Mouse (Mus musculus): ENCODE measurements around the gene Dcakd. TPM values are rescaled to one million over a fixed set of nuclear protein-coding genes. Genes with fewer than 3 reads are reported as not detected.

The Dcakd gene
- polyA plus RNA-seq, 1 experiment from 2014 or later, result 166 TPM

DNA sequence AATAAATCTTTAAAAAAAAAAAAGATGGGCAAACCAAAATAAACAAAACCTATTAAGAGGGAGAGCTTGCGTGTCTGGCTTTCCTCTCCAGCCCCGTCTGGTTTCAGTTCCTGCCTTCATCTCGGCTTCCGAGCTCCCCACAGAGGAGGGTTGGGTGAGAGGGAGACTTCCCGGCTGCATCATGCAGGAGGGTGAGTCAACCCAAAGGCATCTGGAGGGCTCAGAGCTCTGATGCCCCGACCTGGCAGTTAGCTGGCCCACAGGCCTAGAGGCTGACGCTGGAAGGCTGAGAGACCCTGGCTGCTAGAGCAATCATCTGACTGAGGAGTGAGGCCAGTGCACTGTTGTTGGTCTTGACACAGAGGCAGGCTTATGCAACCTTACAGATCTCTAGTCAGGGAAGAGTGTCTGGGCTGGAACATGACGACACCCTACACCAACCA lies 23.1 kb upstream of the Dcakd start:
- H3K27me3 ChIP-seq (ENCODE audit: control insufficient read depth, insufficient read depth, low read length), result no peaks in the 10 kb centered on the region
- no peak overlapping the region for H3K4me2 ChIP-seq (replicated peaks)
- no peak overlapping the region for H3K9ac ChIP-seq
- H3K9me3 ChIP-seq (ENCODE audit: control insufficient read depth, low read length), result no peaks in the 10 kb centered on the region
- H3K36me3 ChIP-seq (replicated peaks; ENCODE audit: control insufficient read depth, insufficient read depth), result peaks cover 68% of the 10 kb centered on the region
- 89% methylated on average over 8 of the region's 8 CpGs for WGBS
- H3K27ac ChIP-seq, result no peak overlapping the region
- H3K4me1 ChIP-seq (replicated peaks; ENCODE audit: control insufficient read depth, insufficient read depth, low read length), result no peaks in the 10 kb centered on the region
- ATAC-seq (ENCODE audit: low FRiP score) (no peak), DNase-seq (ENCODE audit: low spot score) (no peak)
- H3K4me3 ChIP-seq (replicated peaks; ENCODE audit: low read length), result no peak overlapping the region

DNA sequence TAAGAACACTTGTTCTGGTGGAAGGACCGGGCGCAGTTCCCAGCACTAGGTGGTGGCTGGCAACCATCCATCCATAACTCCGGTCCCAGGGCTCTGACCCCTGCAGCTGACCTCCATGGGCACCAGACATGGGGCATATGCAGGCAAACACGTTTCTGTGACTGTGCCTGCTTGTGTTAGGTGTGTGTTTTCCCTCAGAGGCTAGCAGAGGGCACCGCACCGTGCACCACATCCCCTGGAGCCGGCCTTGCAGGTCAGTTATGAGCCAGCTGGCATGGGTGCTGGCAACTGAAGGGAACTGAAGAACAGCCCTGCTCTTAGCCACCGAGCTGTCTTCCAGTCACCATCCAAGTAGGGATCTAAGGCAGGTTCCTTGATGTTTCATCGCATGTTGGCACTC lies 22.0 kb upstream of the Dcakd start:
- Histone ChIP-seq H3K9me3 (ENCODE audit: control insufficient read depth, low read length) (no peaks in the 10 kb centered on the region), H3K27ac (no peak overlapping the region), H3K4me2 (replicated peaks) (no peak overlapping the region), H3K4me3 (replicated peaks; ENCODE audit: low read length) (no peak overlapping the region), H3K36me3 (replicated peaks; ENCODE audit: control insufficient read depth, insufficient read depth) (peaks cover 68% of the 10 kb centered on the region), H3K9ac (no peak overlapping the region), H3K27me3 (ENCODE audit: control insufficient read depth, insufficient read depth, low read length) (no peaks in the 10 kb centered on the region), H3K4me1 (replicated peaks; ENCODE audit: control insufficient read depth, insufficient read depth, low read length) (no peaks in the 10 kb centered on the region)
- no peak for DNase-seq (ENCODE audit: low spot score)
- WGBS, result 94% methylated on average over 9 of the region's 9 CpGs
- ATAC-seq (ENCODE audit: low FRiP score), result no peak

DNA sequence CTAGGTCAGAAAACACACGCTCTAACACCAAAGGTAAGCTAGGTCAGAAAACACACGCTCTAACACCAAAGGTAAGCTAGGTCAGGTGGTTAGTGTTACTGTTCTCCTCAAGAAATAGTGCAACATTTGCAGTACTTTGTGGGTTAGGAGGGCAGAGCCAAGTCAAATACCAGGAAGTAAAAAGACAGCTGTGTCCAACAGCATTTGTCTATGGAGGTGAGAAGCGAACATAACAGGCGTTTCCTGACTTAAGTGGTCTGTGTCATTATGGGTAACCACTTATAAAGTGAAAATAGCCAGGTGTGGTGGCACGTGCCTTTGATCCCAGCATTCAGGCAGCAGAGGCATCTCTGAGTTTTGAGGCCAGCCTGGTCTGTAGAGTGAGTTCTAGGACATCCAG lies 21.5 kb upstream of the Dcakd start:
- H3K27me3 ChIP-seq (ENCODE audit: control insufficient read depth, insufficient read depth, low read length), result no peaks in the 10 kb centered on the region
- DNase-seq (ENCODE audit: low spot score) (no peak), ATAC-seq (ENCODE audit: low FRiP score) (no peak)
- H3K4me1 ChIP-seq (replicated peaks; ENCODE audit: control insufficient read depth, insufficient read depth, low read length), result no peaks in the 10 kb centered on the region
- no peaks in the 10 kb centered on the region for H3K9me3 ChIP-seq (ENCODE audit: control insufficient read depth, low read length)
- H3K27ac ChIP-seq, result no peak overlapping the region
- no peak overlapping the region for H3K4me3 ChIP-seq (replicated peaks; ENCODE audit: low read length)
- peaks cover 71% of the 10 kb centered on the region for H3K36me3 ChIP-seq (replicated peaks; ENCODE audit: control insufficient read depth, insufficient read depth)
- no peak overlapping the region for H3K9ac ChIP-seq
- 97% methylated on average over 5 of the region's 5 CpGs for WGBS
- no peak overlapping the region for H3K4me2 ChIP-seq (replicated peaks)

DNA sequence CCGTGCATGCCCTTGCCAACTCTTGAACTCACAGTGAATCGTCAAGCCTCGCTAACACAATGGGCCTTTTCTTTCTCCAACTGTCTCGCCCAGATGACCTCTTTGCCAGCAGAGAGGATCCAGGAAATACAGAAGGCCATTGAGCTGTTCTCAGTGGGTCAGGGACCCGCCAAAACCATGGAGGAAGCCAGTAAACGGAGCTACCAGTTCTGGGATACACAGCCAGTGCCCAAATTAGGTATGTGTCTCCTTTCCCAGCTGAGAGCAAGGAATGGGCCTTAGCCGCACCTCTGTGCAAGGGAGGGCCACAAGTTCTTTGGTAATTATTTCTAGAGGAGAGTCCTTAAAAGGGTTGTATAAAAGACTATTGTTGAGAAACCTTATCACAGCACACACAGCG lies 18.2 kb upstream of the Dcakd start:
- no peak overlapping the region for H3K27ac ChIP-seq
- H3K4me1 ChIP-seq (replicated peaks; ENCODE audit: control insufficient read depth, insufficient read depth, low read length), result no peaks in the 10 kb centered on the region
- 47% methylated on average over 8 of the region's 8 CpGs for WGBS
- no peak for ATAC-seq (ENCODE audit: low FRiP score)
- DNase-seq (ENCODE audit: low spot score), result no peak
- no peaks in the 10 kb centered on the region for H3K27me3 ChIP-seq (ENCODE audit: control insufficient read depth, insufficient read depth, low read length)
- H3K4me3 ChIP-seq (replicated peaks; ENCODE audit: low read length), result no peak overlapping the region
- H3K9ac ChIP-seq, result no peak overlapping the region
- H3K36me3 ChIP-seq (replicated peaks; ENCODE audit: control insufficient read depth, insufficient read depth), result peaks cover 65% of the 10 kb centered on the region
- H3K9me3 ChIP-seq (ENCODE audit: control insufficient read depth, low read length), result no peaks in the 10 kb centered on the region
- no peak overlapping the region for H3K4me2 ChIP-seq (replicated peaks)

DNA sequence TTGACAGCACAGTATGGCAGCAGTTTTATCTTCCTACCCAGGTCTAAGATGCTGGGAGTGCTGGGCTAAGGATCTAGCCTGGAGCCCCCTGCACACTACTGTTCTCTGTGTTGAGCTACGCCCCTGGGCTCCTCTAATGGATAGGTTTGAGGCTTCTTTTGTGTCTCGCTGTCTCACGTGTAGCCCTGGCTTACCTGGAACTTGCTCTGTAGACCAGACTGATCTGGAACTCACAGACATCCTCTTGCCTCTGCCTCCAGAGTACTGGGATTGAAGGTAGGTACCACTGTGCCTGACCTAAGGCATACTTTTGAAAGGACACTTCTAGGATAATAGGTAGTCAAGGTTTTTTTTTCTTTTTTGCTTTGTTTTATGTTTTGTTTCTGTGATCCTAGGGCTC lies 15.8 kb upstream of the Dcakd start:
- DNase-seq (ENCODE audit: low spot score) (no peak), ATAC-seq (ENCODE audit: low FRiP score) (no peak)
- Histone ChIP-seq H3K9me3 (ENCODE audit: control insufficient read depth, low read length) (no peaks in the 10 kb centered on the region), H3K4me3 (replicated peaks; ENCODE audit: low read length) (no peak overlapping the region), H3K4me2 (replicated peaks) (no peak overlapping the region), H3K4me1 (replicated peaks; ENCODE audit: control insufficient read depth, insufficient read depth, low read length) (no peaks in the 10 kb centered on the region), H3K9ac (no peak overlapping the region), H3K36me3 (replicated peaks; ENCODE audit: control insufficient read depth, insufficient read depth) (peaks cover 50% of the 10 kb centered on the region), H3K27me3 (ENCODE audit: control insufficient read depth, insufficient read depth, low read length) (no peaks in the 10 kb centered on the region), H3K27ac (no peak overlapping the region)
- WGBS, result 96% methylated on average over 3 of the region's 3 CpGs

DNA sequence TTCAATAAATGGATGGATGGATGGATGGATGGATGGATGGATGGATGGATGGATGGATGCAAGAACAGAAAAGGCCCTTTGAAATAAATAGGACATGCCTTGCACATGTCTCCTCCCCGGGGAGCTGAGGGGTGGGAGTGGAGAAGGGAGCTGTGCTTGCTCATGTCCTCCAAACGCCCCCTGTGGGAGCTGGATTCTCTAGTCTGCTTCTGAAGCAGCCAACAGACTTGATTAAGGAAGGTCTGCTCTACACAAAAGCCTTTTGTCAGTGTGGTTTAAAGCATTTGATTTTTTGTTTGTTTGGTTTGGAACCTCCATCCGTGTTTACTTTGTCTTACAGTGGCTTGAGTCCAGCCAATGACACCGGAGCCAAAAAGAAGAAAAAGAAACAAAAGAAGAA lies 14.7 kb upstream of the Dcakd start:
- no peak overlapping the region for H3K4me2 ChIP-seq (replicated peaks)
- no peaks in the 10 kb centered on the region for H3K27me3 ChIP-seq (ENCODE audit: control insufficient read depth, insufficient read depth, low read length)
- H3K4me3 ChIP-seq (replicated peaks; ENCODE audit: low read length), result no peak overlapping the region
- no peaks in the 10 kb centered on the region for H3K9me3 ChIP-seq (ENCODE audit: control insufficient read depth, low read length)
- peaks cover 50% of the 10 kb centered on the region for H3K36me3 ChIP-seq (replicated peaks; ENCODE audit: control insufficient read depth, insufficient read depth)
- WGBS, result 71% methylated on average over 4 of the region's 4 CpGs
- H3K4me1 ChIP-seq (replicated peaks; ENCODE audit: control insufficient read depth, insufficient read depth, low read length), result no peaks in the 10 kb centered on the region
- ATAC-seq (ENCODE audit: low FRiP score) (no peak), DNase-seq (ENCODE audit: low spot score) (no peak)
- no peak overlapping the region for H3K9ac ChIP-seq
- no peak overlapping the region for H3K27ac ChIP-seq

DNA sequence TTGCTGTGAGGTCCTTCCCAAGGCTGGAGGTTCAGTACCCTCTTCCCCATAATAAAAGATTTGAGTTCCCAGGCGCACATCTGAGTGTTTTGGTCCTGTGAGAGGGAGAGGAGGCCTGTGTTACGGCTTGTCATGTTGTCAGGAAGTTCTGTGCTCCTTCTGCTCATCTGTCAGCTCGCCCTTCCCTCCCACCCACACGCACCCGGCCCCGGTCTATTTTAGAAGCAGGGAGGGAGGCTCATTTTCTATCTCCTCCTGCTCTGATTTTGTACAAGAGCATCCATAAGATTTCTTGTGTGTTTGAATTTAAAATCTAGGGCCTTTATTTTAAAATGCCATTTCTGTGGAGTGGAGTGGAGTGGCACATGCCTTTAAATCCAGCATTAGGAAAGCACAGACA lies 9.9 kb upstream of the Dcakd start:
- no peak for ATAC-seq (ENCODE audit: low FRiP score)
- 88% methylated on average over 6 of the region's 6 CpGs for WGBS
- H3K27me3 ChIP-seq (ENCODE audit: control insufficient read depth, insufficient read depth, low read length), result no peaks in the 10 kb centered on the region
- H3K27ac ChIP-seq, result no peak overlapping the region
- DNase-seq (ENCODE audit: low spot score), result no peak
- H3K4me1 ChIP-seq (replicated peaks; ENCODE audit: control insufficient read depth, insufficient read depth, low read length), result no peaks in the 10 kb centered on the region
- no peak overlapping the region for H3K4me3 ChIP-seq (replicated peaks; ENCODE audit: low read length)
- no peak overlapping the region for H3K4me2 ChIP-seq (replicated peaks)
- H3K36me3 ChIP-seq (replicated peaks; ENCODE audit: control insufficient read depth, insufficient read depth), result peaks cover 3% of the 10 kb centered on the region; the same call in 1 of the 2 replicates
- no peaks in the 10 kb centered on the region for H3K9me3 ChIP-seq (ENCODE audit: control insufficient read depth, low read length)
- H3K9ac ChIP-seq, result no peak overlapping the region

DNA sequence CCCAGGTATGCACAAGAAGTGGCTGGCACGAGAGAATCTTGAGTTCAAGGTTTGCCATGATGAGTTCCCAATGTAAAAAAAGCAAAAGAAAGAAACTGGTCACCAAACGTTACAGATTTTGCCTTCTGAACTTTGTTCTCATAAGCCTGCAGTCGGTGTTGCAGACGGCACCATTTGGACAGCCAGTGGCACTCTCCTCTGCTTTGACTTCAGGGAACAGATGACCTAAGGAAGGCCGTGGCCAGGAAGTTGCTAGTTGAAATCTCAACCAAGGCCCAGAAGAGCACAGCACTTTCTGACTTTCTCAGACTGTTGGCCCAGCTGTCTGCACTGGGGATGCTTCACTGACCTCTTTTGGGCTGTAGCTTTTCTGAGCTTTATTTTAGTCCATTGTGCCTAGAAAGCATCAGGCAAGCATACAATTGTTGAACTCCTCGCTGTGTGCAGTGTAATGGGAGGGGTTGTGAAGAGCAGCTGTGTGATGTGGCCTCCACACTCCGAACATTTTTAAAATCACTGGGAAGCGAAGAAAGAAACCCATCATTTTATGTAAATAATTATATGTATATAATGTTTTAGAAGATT lies 8.8 kb upstream of the Dcakd start:
- ATAC-seq (ENCODE audit: low FRiP score) (no peak), DNase-seq (ENCODE audit: low spot score) (no peak)
- H3K4me2 ChIP-seq (replicated peaks), result no peak overlapping the region
- no peak overlapping the region for H3K4me3 ChIP-seq (replicated peaks; ENCODE audit: low read length)
- WGBS, result 89% methylated on average over 8 of the region's 8 CpGs
- H3K36me3 ChIP-seq (replicated peaks; ENCODE audit: control insufficient read depth, insufficient read depth), result no peaks in the 10 kb centered on the region
- no peak overlapping the region for H3K27ac ChIP-seq
- H3K4me1 ChIP-seq (replicated peaks; ENCODE audit: control insufficient read depth, insufficient read depth, low read length), result no peaks in the 10 kb centered on the region
- H3K9me3 ChIP-seq (ENCODE audit: control insufficient read depth, low read length), result no peaks in the 10 kb centered on the region
- no peaks in the 10 kb centered on the region for H3K27me3 ChIP-seq (ENCODE audit: control insufficient read depth, insufficient read depth, low read length)
- no peak overlapping the region for H3K9ac ChIP-seq

DNA sequence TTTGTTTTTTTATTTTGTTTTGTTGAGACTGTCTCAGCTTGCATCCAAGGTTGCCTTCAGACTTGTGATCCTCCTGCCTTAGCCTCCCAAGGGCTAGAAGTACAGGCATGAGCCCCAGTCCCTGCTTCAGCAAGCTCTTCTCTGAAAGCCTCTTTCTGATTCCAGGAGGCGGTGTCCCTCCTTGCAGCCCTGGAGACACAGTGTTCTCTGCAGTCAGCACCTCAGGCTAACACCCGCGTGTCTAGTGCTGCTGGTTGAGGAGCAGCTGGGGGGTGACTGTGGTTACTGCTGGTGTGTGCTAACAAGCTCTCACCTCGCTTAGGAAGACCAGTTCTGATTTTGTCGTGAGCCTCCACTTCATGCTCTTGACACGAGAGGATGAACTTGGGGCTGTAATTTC lies 6.9 kb upstream of the Dcakd start:
- no peak for DNase-seq (ENCODE audit: low spot score)
- Histone ChIP-seq H3K36me3 (replicated peaks; ENCODE audit: control insufficient read depth, insufficient read depth) (no peaks in the 10 kb centered on the region), H3K27me3 (ENCODE audit: control insufficient read depth, insufficient read depth, low read length) (no peaks in the 10 kb centered on the region), H3K27ac (no peak overlapping the region), H3K4me2 (replicated peaks) (no peak overlapping the region), H3K4me1 (replicated peaks; ENCODE audit: control insufficient read depth, insufficient read depth, low read length) (no peaks in the 10 kb centered on the region), H3K4me3 (replicated peaks; ENCODE audit: low read length) (no peak overlapping the region), H3K9ac (no peak overlapping the region), H3K9me3 (ENCODE audit: control insufficient read depth, low read length) (no peaks in the 10 kb centered on the region)
- 91% methylated on average over 6 of the region's 6 CpGs for WGBS
- no peak for ATAC-seq (ENCODE audit: low FRiP score)

DNA sequence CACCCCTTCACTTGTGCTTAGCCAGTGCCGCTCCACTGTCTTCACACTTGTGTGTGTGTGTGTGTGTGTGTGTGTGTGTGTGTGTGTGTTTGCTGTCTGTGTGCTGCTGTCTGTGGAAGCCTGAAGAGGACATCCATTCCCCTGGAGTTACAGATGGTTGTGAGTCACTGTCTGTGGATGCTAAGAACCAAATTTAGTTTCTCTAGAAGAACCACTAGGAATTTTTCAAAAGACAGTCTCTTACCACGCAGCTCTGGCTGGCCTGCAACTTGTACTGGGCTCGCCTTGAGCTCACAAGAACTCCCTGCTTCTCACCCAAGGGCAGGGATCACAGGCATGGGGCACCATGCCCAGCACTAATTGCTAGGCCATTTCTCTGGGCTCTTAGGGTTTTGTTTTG lies 4.9 kb upstream of the Dcakd start:
- 95% methylated on average over 3 of the region's 3 CpGs for WGBS
- no peak for DNase-seq (ENCODE audit: low spot score)

More for the DNA sequence above, 4.9 kb upstream of the Dcakd start:
- H3K9ac ChIP-seq, result no peak overlapping the region
- no peaks in the 10 kb centered on the region for H3K9me3 ChIP-seq (ENCODE audit: control insufficient read depth, low read length)
- H3K4me2 ChIP-seq (replicated peaks), result no peak overlapping the region
- no peak overlapping the region for H3K27ac ChIP-seq
- H3K4me3 ChIP-seq (replicated peaks; ENCODE audit: low read length), result no peak overlapping the region
- no peaks in the 10 kb centered on the region for H3K36me3 ChIP-seq (replicated peaks; ENCODE audit: control insufficient read depth, insufficient read depth)
- H3K4me1 ChIP-seq (replicated peaks; ENCODE audit: control insufficient read depth, insufficient read depth, low read length), result peaks cover 9% of the 10 kb centered on the region
- no peak for ATAC-seq (ENCODE audit: low FRiP score)
- H3K27me3 ChIP-seq (ENCODE audit: control insufficient read depth, insufficient read depth, low read length), result no peaks in the 10 kb centered on the region

Data from hindbrain, embryonic 14.5 days (tissue).